Mouse (Mus musculus) small intestine, adult 2 months (tissue): ENCODE results near the gene Gria3.

ENCODE experiments used
- CTCF ChIP-seq: fragments of 200-500 bp; IDR thresholded peaks from 2 replicates; pipeline ENCODE4 v1.5.1; 2012; ENCODE audit warnings: low read depth, mild to moderate bottlenecking, control low read depth, inconsistent platforms, low read length, moderate library complexity, mixed read lengths; ENCODE audit not compliant: insufficient replicate concordance, insufficient read length; ENCODE audit errors: extremely low read depth
- POLR2A ChIP-seq: fragments of 200-500 bp; IDR thresholded peaks from 2 replicates; pipeline ENCODE4 v1.6.1; 2012; ENCODE audit warnings: low read depth, mild to moderate bottlenecking, control low read depth, inconsistent platforms, low read length, moderate library complexity

DNA sequence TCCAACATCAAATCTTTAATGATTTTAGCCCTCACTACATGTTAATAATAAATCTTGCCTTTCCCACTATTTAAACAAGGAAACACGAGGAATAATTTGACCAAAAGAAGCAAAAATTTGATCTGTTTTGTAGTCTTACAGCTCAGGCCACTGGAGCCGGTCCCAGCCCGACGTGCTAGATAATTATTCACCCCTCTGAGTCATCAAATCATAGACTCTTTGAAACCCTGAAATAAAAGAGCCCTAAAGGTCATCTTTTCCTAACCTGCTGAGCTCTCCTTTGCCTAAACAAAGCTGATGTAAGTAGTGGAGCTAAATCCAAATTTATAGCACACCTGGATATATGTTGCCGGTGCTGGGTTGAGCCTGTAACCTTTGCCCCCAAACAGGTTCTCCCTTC is 27.4 kb downstream of the Gria3 start:
- TF ChIP-seq CTCF (no peak), POLR2A (no peak)
